Mouse (Mus musculus): ENCODE results near the gene Zfp750. TPM values are rescaled to one million over a fixed set of nuclear protein-coding genes. Genes with fewer than 3 reads are reported as not detected.

Gene Zfp750
- polyA plus RNA-seq, 1 experiment from 2014 or later = 0.19 TPM

DNA sequence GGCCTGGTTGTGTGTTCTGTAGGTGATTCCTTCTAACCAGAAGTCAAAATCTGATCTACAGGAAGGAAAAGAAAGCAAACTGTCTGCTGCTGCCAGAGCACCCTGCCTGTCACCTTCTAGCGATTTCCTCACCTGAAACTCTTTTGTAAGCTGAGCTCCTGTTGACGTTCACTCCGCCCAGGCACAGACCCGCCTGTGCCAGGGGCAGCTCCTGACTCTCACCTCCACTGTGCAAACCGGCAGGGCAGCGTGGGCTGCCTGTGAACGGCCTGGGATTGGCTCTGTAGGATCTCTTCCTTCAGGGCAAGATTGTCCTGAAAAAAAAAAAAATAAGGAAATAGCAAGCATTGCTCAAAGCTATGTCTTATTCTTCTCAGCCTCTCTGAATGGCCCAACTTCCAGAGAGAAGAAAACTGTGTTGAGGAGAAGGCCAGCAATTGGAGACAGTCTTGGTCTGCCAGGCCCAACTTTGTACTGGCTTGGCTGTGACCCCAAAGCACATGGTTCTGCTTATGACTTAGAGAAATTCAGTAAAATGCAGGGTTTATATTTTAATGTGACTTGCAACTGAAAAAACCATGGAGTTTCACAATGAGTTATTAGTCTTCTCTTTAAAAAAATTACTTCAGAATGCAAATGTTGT lies 25.7 kb upstream of the Zfp750 start:
- no peak overlapping the region for H3K9ac ChIP-seq
- DNase-seq (ENCODE audit: low spot score) = no peak
- no peak for ATAC-seq (ENCODE audit: low FRiP score)
- no peak overlapping the region for H3K4me3 ChIP-seq (replicated peaks; ENCODE audit: low read length)
- H3K27ac ChIP-seq = no peak overlapping the region
- H3K9me3 ChIP-seq (ENCODE audit: control insufficient read depth, low read length) = no peaks in the 10 kb centered on the region
- peaks cover 16% of the 10 kb centered on the region for H3K4me1 ChIP-seq (replicated peaks; ENCODE audit: control insufficient read depth, insufficient read depth, low read length)
- no peaks in the 10 kb centered on the region for H3K27me3 ChIP-seq (ENCODE audit: control insufficient read depth, insufficient read depth, low read length)
- no peak overlapping the region for H3K4me2 ChIP-seq (replicated peaks)
- H3K36me3 ChIP-seq (replicated peaks; ENCODE audit: control insufficient read depth, insufficient read depth) = peaks cover 12% of the 10 kb centered on the region
- WGBS = 83% methylated on average over 7 of the region's 7 CpGs

- Histone ChIP-seq H3K9me3 (ENCODE audit: control insufficient read depth, low read length) (no peaks in the 10 kb centered on the region), H3K36me3 (replicated peaks; ENCODE audit: control insufficient read depth, insufficient read depth) (peaks cover 12% of the 10 kb centered on the region), H3K4me1 (replicated peaks; ENCODE audit: control insufficient read depth, insufficient read depth, low read length) (peaks cover 6% of the 10 kb centered on the region), H3K9ac (no peak overlapping the region), H3K27ac (no peak overlapping the region), H3K27me3 (ENCODE audit: control insufficient read depth, insufficient read depth, low read length) (no peaks in the 10 kb centered on the region), H3K4me3 (replicated peaks; ENCODE audit: low read length) (no peak overlapping the region), H3K4me2 (replicated peaks) (no peak overlapping the region)
- ATAC-seq (ENCODE audit: low FRiP score) = no peak
- DNase-seq (ENCODE audit: low spot score) = no peak
- WGBS = 90% methylated on average over 9 of the region's 9 CpGs
These were observed 24.8 kb upstream of the Zfp750 start for GRCm38 (mm10) chr11:121543922-121544321.

- Histone ChIP-seq H3K36me3 (replicated peaks; ENCODE audit: control insufficient read depth, insufficient read depth) (peaks cover 12% of the 10 kb centered on the region), H3K4me1 (replicated peaks; ENCODE audit: control insufficient read depth, insufficient read depth, low read length) (peaks cover 3% of the 10 kb centered on the region), H3K27ac (no peak overlapping the region), H3K4me3 (replicated peaks; ENCODE audit: low read length) (no peak overlapping the region), H3K27me3 (ENCODE audit: control insufficient read depth, insufficient read depth, low read length) (no peaks in the 10 kb centered on the region), H3K4me2 (replicated peaks) (no peak overlapping the region), H3K9me3 (ENCODE audit: control insufficient read depth, low read length) (no peaks in the 10 kb centered on the region), H3K9ac (no peak overlapping the region)
- WGBS = 91% methylated on average over 5 of the region's 5 CpGs
- ATAC-seq (ENCODE audit: low FRiP score) (no peak), DNase-seq (ENCODE audit: low spot score) (no peak)
These were observed 24.2 kb upstream of the Zfp750 start for GRCm38 (mm10) chr11:121543287-121543856.

DNA sequence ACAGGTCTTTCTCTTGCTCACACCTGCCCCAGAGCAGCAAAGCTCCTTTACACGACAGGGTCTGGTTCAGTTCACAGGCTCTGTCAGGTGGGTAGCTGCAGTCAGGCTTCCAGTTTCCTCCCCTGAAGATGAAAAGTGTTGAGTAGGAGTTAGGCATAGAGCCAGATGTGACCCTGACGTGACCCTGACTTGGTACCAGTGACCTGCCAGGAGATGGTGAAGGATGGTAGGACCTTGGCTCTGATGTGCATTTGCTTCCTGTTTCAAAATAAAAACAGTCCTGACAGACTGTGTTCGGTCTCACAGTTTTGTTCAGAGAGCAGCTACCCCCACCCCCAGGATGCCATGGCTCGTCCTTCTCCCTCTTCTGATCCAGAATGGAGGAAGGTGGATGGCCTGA lies 23.3 kb upstream of the Zfp750 start:
- no peak for ATAC-seq (ENCODE audit: low FRiP score)
- Histone ChIP-seq H3K27me3 (ENCODE audit: control insufficient read depth, insufficient read depth, low read length) (no peaks in the 10 kb centered on the region), H3K9ac (no peak overlapping the region), H3K36me3 (replicated peaks; ENCODE audit: control insufficient read depth, insufficient read depth) (peaks cover 12% of the 10 kb centered on the region), H3K4me2 (replicated peaks) (no peak overlapping the region), H3K4me1 (replicated peaks; ENCODE audit: control insufficient read depth, insufficient read depth, low read length) (no peaks in the 10 kb centered on the region), H3K27ac (no peak overlapping the region), H3K9me3 (ENCODE audit: control insufficient read depth, low read length) (no peaks in the 10 kb centered on the region), H3K4me3 (replicated peaks; ENCODE audit: low read length) (no peak overlapping the region)
- WGBS = 95% methylated on average over 4 of the region's 4 CpGs
- no peak for DNase-seq (ENCODE audit: low spot score)

- Histone ChIP-seq H3K4me3 (replicated peaks; ENCODE audit: low read length) (no peak overlapping the region), H3K4me2 (replicated peaks) (no peak overlapping the region), H3K27ac (no peak overlapping the region), H3K27me3 (ENCODE audit: control insufficient read depth, insufficient read depth, low read length) (no peaks in the 10 kb centered on the region), H3K4me1 (replicated peaks; ENCODE audit: control insufficient read depth, insufficient read depth, low read length) (no peaks in the 10 kb centered on the region), H3K36me3 (replicated peaks; ENCODE audit: control insufficient read depth, insufficient read depth) (peaks cover 7% of the 10 kb centered on the region), H3K9ac (no peak overlapping the region), H3K9me3 (ENCODE audit: control insufficient read depth, low read length) (no peaks in the 10 kb centered on the region)
- ATAC-seq (ENCODE audit: low FRiP score) = no peak
- DNase-seq (ENCODE audit: low spot score) = no peak
- 44% methylated on average over 3 of the region's 3 CpGs for WGBS
These were observed 17.4 kb upstream of the Zfp750 start for GRCm38 (mm10) chr11:121536528-121536927.

- 99% methylated on average over 3 of the region's 3 CpGs for WGBS
- Histone ChIP-seq H3K9ac (no peak overlapping the region), H3K27ac (no peak overlapping the region), H3K9me3 (ENCODE audit: control insufficient read depth, low read length) (no peaks in the 10 kb centered on the region), H3K4me2 (replicated peaks) (no peak overlapping the region), H3K27me3 (ENCODE audit: control insufficient read depth, insufficient read depth, low read length) (no peaks in the 10 kb centered on the region), H3K4me1 (replicated peaks; ENCODE audit: control insufficient read depth, insufficient read depth, low read length) (no peaks in the 10 kb centered on the region), H3K36me3 (replicated peaks; ENCODE audit: control insufficient read depth, insufficient read depth) (no peaks in the 10 kb centered on the region), H3K4me3 (replicated peaks; ENCODE audit: low read length) (no peak overlapping the region)
- DNase-seq (ENCODE audit: low spot score) (no peak), ATAC-seq (ENCODE audit: low FRiP score) (no peak)
These were observed 10.6 kb upstream of the Zfp750 start for GRCm38 (mm10) chr11:121529747-121530146.

DNA sequence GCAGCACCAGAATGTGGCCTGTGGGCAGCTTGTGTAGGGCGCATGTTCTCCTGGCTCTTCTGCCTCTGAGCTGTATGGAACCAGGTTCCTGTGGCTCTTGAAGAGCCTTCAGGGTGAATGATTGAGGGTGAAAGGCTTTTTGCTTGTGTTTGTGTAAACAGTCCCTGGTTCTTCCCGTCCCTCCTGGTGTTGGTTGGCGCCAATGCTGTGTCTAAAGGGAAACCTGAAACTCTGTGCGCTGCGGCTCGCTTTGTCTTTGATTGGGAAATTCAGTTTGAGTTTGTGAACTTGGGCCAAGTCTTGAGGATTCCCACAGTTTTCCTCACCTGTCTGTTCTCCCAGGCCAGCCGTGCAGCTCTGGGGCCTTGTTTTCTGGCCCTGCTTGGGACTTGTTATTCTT lies 5.1 kb upstream of the Zfp750 start:
- no peak for DNase-seq (ENCODE audit: low spot score)
- Histone ChIP-seq H3K4me1 (replicated peaks; ENCODE audit: control insufficient read depth, insufficient read depth, low read length) (no peaks in the 10 kb centered on the region), H3K4me2 (replicated peaks) (no peak overlapping the region), H3K4me3 (replicated peaks; ENCODE audit: low read length) (no peak overlapping the region), H3K36me3 (replicated peaks; ENCODE audit: control insufficient read depth, insufficient read depth) (no peaks in the 10 kb centered on the region), H3K27ac (no peak overlapping the region), H3K9ac (no peak overlapping the region), H3K9me3 (ENCODE audit: control insufficient read depth, low read length) (no peaks in the 10 kb centered on the region), H3K27me3 (ENCODE audit: control insufficient read depth, insufficient read depth, low read length) (no peaks in the 10 kb centered on the region)
- 96% methylated on average over 7 of the region's 7 CpGs for WGBS
- ATAC-seq (ENCODE audit: low FRiP score) = no peak

- Histone ChIP-seq H3K27me3 (ENCODE audit: control insufficient read depth, insufficient read depth, low read length) (no peaks in the 10 kb centered on the region), H3K36me3 (replicated peaks; ENCODE audit: control insufficient read depth, insufficient read depth) (no peaks in the 10 kb centered on the region; the same call in 1 of the 2 replicates), H3K9ac (no peak overlapping the region), H3K27ac (no peak overlapping the region), H3K9me3 (ENCODE audit: control insufficient read depth, low read length) (no peaks in the 10 kb centered on the region), H3K4me1 (replicated peaks; ENCODE audit: control insufficient read depth, insufficient read depth, low read length) (no peaks in the 10 kb centered on the region), H3K4me3 (replicated peaks; ENCODE audit: low read length) (no peak overlapping the region), H3K4me2 (replicated peaks) (no peak overlapping the region)
- ATAC-seq (ENCODE audit: low FRiP score) (no peak), DNase-seq (ENCODE audit: low spot score) (no peak)
- whole genome bisulfite sequencing = 91% methylated on average over 4 of the region's 4 CpGs
These were observed 3.1 kb upstream of the Zfp750 start for GRCm38 (mm10) chr11:121522156-121522762.

- DNase-seq (ENCODE audit: low spot score) (no peak), ATAC-seq (ENCODE audit: low FRiP score) (no peak)
- Histone ChIP-seq H3K4me3 (replicated peaks; ENCODE audit: low read length) (no peak overlapping the region), H3K27me3 (ENCODE audit: control insufficient read depth, insufficient read depth, low read length) (no peaks in the 10 kb centered on the region), H3K9ac (no peak overlapping the region), H3K4me2 (replicated peaks) (no peak overlapping the region), H3K4me1 (replicated peaks; ENCODE audit: control insufficient read depth, insufficient read depth, low read length) (no peaks in the 10 kb centered on the region), H3K36me3 (replicated peaks; ENCODE audit: control insufficient read depth, insufficient read depth) (no peaks in the 10 kb centered on the region; the same call in 1 of the 2 replicates), H3K9me3 (ENCODE audit: control insufficient read depth, low read length) (no peaks in the 10 kb centered on the region), H3K27ac (no peak overlapping the region)
- WGBS = 89% methylated on average over 2 of the region's 2 CpGs
These were observed 1.6 kb upstream of the Zfp750 start for GRCm38 (mm10) chr11:121520761-121521160.

All from hindbrain, embryonic 14.5 days (tissue).